Mouse (Mus musculus) hindbrain, embryonic 15.5 days (tissue): ENCODE results near the gene Nyap2. TPM values are rescaled to one million over a fixed set of nuclear protein-coding genes. Genes with fewer than 3 reads are reported as not detected.

ENCODE experiments used
- ATAC-seq: fragments of 200-750 bp; cut with Nextera tagmentation; 2 replicates; pipeline ENCODE4 v1.8.0; 2017; ENCODE audit warnings: low read depth, moderate number of reproducible peaks, moderate TSS enrichment; ENCODE audit not compliant: low FRiP score
- H3K27ac ChIP-seq: fragments of 300-500 bp; sonication (generic); replicated peaks from 2 replicates; pipeline ENCODE4 v1.5.1; 2015; ENCODE audit warnings: mild to moderate bottlenecking, inconsistent platforms
- H3K27me3 ChIP-seq: fragments of 300-500 bp; sonication (generic); 2 replicates; pipeline ENCODE4 v1.6.1; 2015; ENCODE audit warnings: control low read depth, inconsistent platforms
- H3K36me3 ChIP-seq: fragments of 300-500 bp; sonication (generic); 2 replicates; pipeline ENCODE4 v1.6.1; 2015; ENCODE audit warnings: control low read depth, inconsistent platforms
- H3K4me1 ChIP-seq: fragments of 300-500 bp; sonication (generic); replicated peaks from 2 replicates; pipeline ENCODE4 v1.6.1; 2015; ENCODE audit warnings: control low read depth, inconsistent platforms
- H3K4me2 ChIP-seq: fragments of 300-500 bp; sonication (generic); 2 replicates; pipeline ENCODE4 v1.6.1; 2015; ENCODE audit warnings: moderate library complexity, mild to moderate bottlenecking, inconsistent platforms
- H3K4me3 ChIP-seq: fragments of 300-500 bp; sonication (generic); 2 replicates; pipeline ENCODE4 v1.5.1; 2015; ENCODE audit warnings: mild to moderate bottlenecking, inconsistent platforms
- H3K9ac ChIP-seq: fragments of 300-500 bp; sonication (generic); 2 replicates; pipeline ENCODE4 v1.6.1; 2015; ENCODE audit warnings: inconsistent platforms
- H3K9me3 ChIP-seq: fragments of 300-500 bp; sonication (generic); 2 replicates; pipeline ENCODE4 v1.6.1; 2016; ENCODE audit warnings: control low read depth, inconsistent platforms
- WGBS: fragments of 180-500 bp; shearing (Covaris S2); methylation state at CpG from one replicate; pipeline ENCODE4 v1.1.7; 2015; 5-methylcytosine and 5-hydroxymethylcytosine counted together
- polyA plus RNA-seq: library from polyadenylated mRNA; unstranded; fragments of >200 nt; fragmentation: Nextera tagmentation; extraction: Ambion mirVana; gene quantifications from 2 replicates; pipeline ENCODE4 v1.2.1, GENCODE M21; 2015

Gene Nyap2
- polyA plus RNA-seq, 1 experiment from 2014 or later = 16.8 TPM

DNA sequence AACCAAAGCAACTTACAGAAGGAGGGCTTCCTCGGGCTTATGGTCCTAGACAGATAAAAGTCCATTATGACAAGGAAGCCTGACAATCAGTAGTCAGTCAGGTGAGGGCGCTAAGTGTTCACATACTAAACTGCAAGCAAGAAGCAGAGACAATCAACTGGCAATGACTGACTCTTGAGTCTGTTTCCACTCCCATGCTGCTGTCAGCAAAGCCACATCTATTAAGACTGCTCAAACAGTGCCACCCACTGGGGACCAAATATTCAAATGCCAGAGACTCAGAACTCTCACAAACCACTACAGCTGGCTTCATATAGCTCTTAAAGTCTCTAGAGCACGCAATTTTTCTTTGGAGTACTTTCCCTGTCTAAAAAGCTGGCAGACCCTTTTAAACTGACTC lies 226.6 kb downstream of the Nyap2 start:
- no peaks in the 10 kb centered on the region for H3K36me3 ChIP-seq
- H3K9me3 ChIP-seq = no peaks in the 10 kb centered on the region
- no peaks in the 10 kb centered on the region for H3K27me3 ChIP-seq
- WGBS = 62% methylated on average over 3 of the region's 3 CpGs
- ATAC-seq = no peak
- no peak overlapping the region for H3K27ac ChIP-seq
- no peak overlapping the region for H3K9ac ChIP-seq
- no peaks in the 10 kb centered on the region for H3K4me1 ChIP-seq
- no peak overlapping the region for H3K4me3 ChIP-seq
- H3K4me2 ChIP-seq = no peak overlapping the region

DNA sequence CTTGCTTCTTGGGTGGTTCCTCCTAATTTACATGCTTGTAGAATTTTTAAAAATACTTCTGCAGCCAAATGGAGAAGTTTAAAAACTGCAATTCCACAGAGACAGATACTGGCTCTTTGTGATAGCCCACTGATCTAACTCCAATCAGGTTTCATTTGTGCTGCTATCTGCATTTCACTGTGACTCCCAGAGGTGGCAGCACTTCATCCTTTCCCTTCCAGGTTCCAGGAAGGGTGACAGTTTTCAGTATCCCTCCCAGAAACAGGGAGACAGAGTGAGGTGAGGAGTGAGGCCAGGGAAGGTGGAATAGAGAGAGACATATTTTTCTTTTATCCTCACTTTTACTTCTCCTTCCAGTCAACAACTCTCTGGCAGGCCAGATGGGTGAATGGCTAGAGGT lies 230.7 kb downstream of the Nyap2 start:
- Histone ChIP-seq H3K36me3 (no peaks in the 10 kb centered on the region), H3K27me3 (no peaks in the 10 kb centered on the region), H3K4me1 (no peaks in the 10 kb centered on the region), H3K9me3 (no peaks in the 10 kb centered on the region), H3K9ac (no peak overlapping the region), H3K27ac (no peak overlapping the region), H3K4me2 (no peak overlapping the region), H3K4me3 (no peak overlapping the region)
- ATAC-seq = no peak

DNA sequence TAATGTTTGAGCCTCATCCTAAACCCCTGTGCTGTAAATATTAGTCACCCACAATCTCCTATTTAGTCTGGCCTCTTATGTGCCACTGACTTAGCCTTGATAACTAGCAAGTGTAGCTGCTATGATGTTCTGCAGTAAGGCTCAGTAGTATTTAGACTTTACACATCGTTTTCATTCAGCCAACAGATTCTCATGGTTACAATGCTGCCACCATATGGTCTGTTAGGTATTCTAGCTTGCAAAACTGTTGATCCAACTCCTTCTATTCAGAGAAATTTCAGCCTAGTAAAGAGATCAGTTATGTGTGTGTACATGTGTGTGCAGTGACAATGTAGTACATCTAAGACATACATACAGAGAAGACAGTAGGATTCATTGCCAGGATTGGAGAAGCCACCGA lies 231.2 kb downstream of the Nyap2 start:
- no peak for ATAC-seq
- no peak overlapping the region for H3K27ac ChIP-seq
- no peak overlapping the region for H3K4me3 ChIP-seq
- H3K27me3 ChIP-seq = no peaks in the 10 kb centered on the region
- no peak overlapping the region for H3K9ac ChIP-seq
- 65% methylated on average over 2 of the region's 2 CpGs for WGBS
- no peak overlapping the region for H3K4me2 ChIP-seq
- H3K9me3 ChIP-seq = no peaks in the 10 kb centered on the region
- no peaks in the 10 kb centered on the region for H3K4me1 ChIP-seq
- H3K36me3 ChIP-seq = no peaks in the 10 kb centered on the region

DNA sequence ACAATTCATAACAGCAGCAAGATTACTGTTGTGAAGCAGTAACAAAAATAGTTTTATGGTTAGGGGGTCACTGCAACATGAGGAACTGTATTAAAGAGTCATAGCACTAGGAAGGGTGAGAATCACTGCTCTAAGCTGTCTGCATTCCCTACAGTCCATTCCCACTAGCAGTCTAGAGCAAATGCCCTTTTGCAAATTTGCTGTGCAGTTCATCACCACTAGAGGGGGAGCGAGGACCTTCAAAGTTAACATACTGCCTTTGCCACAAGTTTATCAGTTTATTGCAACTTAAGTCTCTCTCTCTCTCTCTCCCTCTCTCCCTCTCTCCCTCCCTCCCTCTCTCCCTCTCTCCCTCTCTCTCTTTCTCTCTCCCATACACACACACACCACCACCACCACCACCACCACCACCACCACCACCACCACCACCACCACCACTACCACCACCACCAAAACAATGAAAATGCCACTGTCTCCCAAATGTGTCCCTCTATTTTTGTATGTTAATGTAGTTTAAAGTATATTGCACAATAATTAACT lies 233.4 kb downstream of the Nyap2 start:
- ATAC-seq = peak; percentile 69
- Histone ChIP-seq H3K9me3 (no peaks in the 10 kb centered on the region), H3K9ac (no peak overlapping the region), H3K36me3 (no peaks in the 10 kb centered on the region), H3K27me3 (no peaks in the 10 kb centered on the region), H3K4me1 (no peaks in the 10 kb centered on the region), H3K27ac (no peak overlapping the region), H3K4me2 (no peak overlapping the region), H3K4me3 (no peak overlapping the region)
- WGBS = 0% methylated on average over 1 of the region's 1 CpGs

DNA sequence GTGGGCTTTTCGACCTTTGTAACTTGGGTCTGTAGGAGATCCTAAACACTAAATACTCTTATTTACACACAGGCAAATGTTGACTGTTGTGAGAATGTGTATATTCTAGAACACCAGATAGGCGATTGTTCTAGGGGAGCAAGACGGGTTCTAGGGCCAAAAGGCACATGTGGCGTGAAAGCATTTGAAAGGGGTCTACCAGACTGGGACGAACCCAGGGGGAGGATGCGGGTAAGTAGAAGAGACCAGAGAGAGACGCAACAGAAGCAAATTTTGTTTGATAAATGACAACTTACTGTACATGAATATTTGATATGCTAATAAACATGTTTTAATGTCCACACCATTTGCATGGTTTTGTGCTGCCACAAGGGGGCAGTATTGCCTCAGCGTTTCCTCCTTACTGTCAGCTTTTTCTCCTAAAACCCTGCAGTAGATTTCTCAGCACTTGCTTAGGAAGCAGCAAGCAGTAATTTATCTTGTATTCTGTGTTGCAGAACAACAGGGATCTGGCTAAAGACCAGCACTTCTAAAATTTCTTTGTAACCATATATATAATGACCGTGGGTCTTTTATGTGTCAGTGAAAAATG lies 239.7 kb downstream of the Nyap2 start:
- H3K4me1 ChIP-seq = peaks cover 7% of the 10 kb centered on the region
- no peak overlapping the region for H3K4me2 ChIP-seq
- H3K9ac ChIP-seq = no peak overlapping the region
- 53% methylated on average over 9 of the region's 9 CpGs for WGBS
- H3K27me3 ChIP-seq = no peaks in the 10 kb centered on the region
- H3K9me3 ChIP-seq = no peaks in the 10 kb centered on the region
- no peaks in the 10 kb centered on the region for H3K36me3 ChIP-seq
- peak; percentile 68; the same call in 1 of the 2 replicates for ATAC-seq
- no peak overlapping the region for H3K4me3 ChIP-seq
- H3K27ac ChIP-seq = peak overlapping the region; percentile 45; the same call in 1 of the 2 replicates

DNA sequence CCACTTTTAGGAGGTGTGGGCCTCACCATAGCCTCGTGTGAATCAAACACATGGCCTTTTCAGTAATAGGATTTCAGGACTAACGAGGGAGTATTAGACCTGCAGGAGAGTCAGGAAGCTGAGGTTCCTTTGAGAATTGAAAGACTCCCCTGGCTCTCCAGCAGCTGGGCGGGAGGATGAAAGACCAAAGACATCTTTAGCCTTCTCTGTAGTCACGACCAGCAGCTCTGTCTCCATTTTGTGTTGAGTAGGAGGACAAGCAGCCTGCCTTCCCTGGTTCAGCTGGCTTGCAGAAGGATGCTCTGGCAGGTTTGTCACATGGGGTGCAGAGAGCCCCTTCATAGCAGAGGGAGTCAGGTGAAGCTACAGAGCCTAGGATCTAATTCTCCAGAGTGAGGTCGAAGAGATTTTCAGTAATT lies 240.3 kb downstream of the Nyap2 start:
- no peak overlapping the region for H3K9ac ChIP-seq
- no peaks in the 10 kb centered on the region for H3K36me3 ChIP-seq
- H3K27me3 ChIP-seq = no peaks in the 10 kb centered on the region
- H3K4me2 ChIP-seq = no peak overlapping the region
- no peak overlapping the region for H3K4me3 ChIP-seq
- peaks cover 7% of the 10 kb centered on the region for H3K4me1 ChIP-seq
- no peaks in the 10 kb centered on the region for H3K9me3 ChIP-seq
- WGBS = 41% methylated on average over 5 of the region's 5 CpGs
- ATAC-seq = peak; percentile 67
- peak overlapping the region; percentile 45; the same call in 1 of the 2 replicates for H3K27ac ChIP-seq

DNA sequence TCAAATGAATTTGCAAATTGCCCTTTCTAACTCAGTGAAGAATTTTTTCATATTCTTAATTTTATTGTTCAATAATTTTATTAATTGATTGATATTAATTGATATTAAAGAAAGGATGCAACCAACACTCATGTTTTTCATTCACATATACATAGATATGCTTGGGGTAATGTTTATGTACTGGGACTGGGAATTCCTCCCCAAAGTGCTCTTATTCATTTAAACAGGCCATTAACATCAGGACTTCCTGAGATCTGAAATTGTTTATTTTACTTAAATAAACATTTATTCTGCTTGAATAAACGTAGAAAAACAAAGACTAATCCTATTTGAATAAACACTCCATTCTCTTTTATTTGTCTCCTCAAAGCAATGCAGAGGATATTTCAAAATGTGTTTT lies 311.0 kb downstream of the Nyap2 start:
- no peaks in the 10 kb centered on the region for H3K9me3 ChIP-seq
- no peak for ATAC-seq
- 28% methylated on average over 1 of the region's 1 CpGs for WGBS

More for the DNA sequence above, 311.0 kb downstream of the Nyap2 start:
- Histone ChIP-seq H3K27ac (no peak overlapping the region), H3K4me1 (no peaks in the 10 kb centered on the region), H3K4me3 (no peak overlapping the region), H3K4me2 (no peak overlapping the region), H3K27me3 (no peaks in the 10 kb centered on the region), H3K36me3 (no peaks in the 10 kb centered on the region), H3K9ac (no peak overlapping the region)
